In genomic region chr16:56076121-56076869, GRCm38 (mm10) we compare ENCODE assay signal across 8 mouse cellular contexts. TPM values are rescaled to one million over a fixed set of nuclear protein-coding genes. Genes with fewer than 3 reads are reported as not detected.
A peak's percentile ranks its signal among the peaks of the same experiment; 100 is the strongest.
DNase-seq lines count a peak whose midpoint lies in the region; ATAC-seq lines count a peak whose summit lies in the region.

No protein-coding gene starts in this region.

- intact Hi-C loops in left cerebral cortex, postnatal 14 days (cut with DNase I) = loop anchor here (5.0 kb wide), 1 partner anchor 39 kb away; the partner anchor contains the start of gene Trmt10c

- WGBS in heart, embryonic 16.5 days = 9% methylated on average over 11 of the region's 11 CpGs
- WGBS in liver, embryonic 15.5 days (ENCODE audit: insufficient replicate concordance) = 10% methylated on average over 11 of the region's 11 CpGs

- peaks cover 9% of the 10 kb centered on the region for H3K36me3 ChIP-seq in megakaryocyte, embryonic 14.5 days (replicated peaks; ENCODE audit: low read length)
- no peaks in the 10 kb centered on the region for H3K36me3 ChIP-seq in heart, embryonic 16.5 days (ENCODE audit: control insufficient read depth, insufficient read depth)
- peaks cover 5% of the 10 kb centered on the region; the same call in 1 of the 2 replicates for H3K36me3 ChIP-seq in liver, embryonic 15.5 days (replicated peaks)

- DNase-seq in cerebellum, adult 9-10 months = peak; percentile 51
- DNase-seq in spleen, postnatal 4 days (ENCODE audit: low spot score in 2 of 2) = no peak
- DNase-seq in T-cell, adult 2 months (ENCODE audit: low spot score) = no peak
- no peak for DNase-seq in left cerebral cortex, postnatal 14 days (ENCODE audit: low spot score in 2 of 2)

- H3K9ac ChIP-seq in heart, embryonic 16.5 days (ENCODE audit: low read length) = peak overlapping the region; percentile 84
- H3K9ac ChIP-seq in liver, embryonic 15.5 days = peak overlapping the region; percentile 95

- H3K27ac ChIP-seq in heart, embryonic 16.5 days (ENCODE audit: low read length) = peak overlapping the region; percentile 93
- H3K27ac ChIP-seq in liver, embryonic 15.5 days (replicated peaks) = peak overlapping the region; percentile 99

- H3K9me3 ChIP-seq in megakaryocyte, embryonic 14.5 days = no peaks in the 10 kb centered on the region
- H3K9me3 ChIP-seq in heart, embryonic 16.5 days (replicated peaks; ENCODE audit: control insufficient read depth, low read length) = no peaks in the 10 kb centered on the region
- H3K9me3 ChIP-seq in liver, embryonic 15.5 days (replicated peaks) = no peaks in the 10 kb centered on the region

- no peak for ATAC-seq in megakaryocyte, adult 5-6 weeks (ENCODE audit: poor library complexity, severe bottlenecking)
- ATAC-seq in heart, embryonic 16.5 days (replicated peaks; ENCODE audit: extremely low read depth, insufficient read depth, low FRiP score) = no peak
- ATAC-seq in liver, embryonic 15.5 days (ENCODE audit: insufficient read depth) = no peak

- peak overlapping the region; percentile 99 for H3K4me3 ChIP-seq in megakaryocyte, embryonic 14.5 days (replicated peaks)
- peak overlapping the region; percentile 91 for H3K4me3 ChIP-seq in heart, embryonic 16.5 days (ENCODE audit: low read length)
- H3K4me3 ChIP-seq in liver, embryonic 15.5 days (replicated peaks) = peak overlapping the region; percentile 94

- peak overlapping the region; percentile 64 for H3K4me2 ChIP-seq in heart, embryonic 16.5 days (ENCODE audit: low read depth, low read length)
- peak overlapping the region; percentile 68 for H3K4me2 ChIP-seq in liver, embryonic 15.5 days

- peaks cover 40% of the 10 kb centered on the region for H3K4me1 ChIP-seq in megakaryocyte, embryonic 14.5 days
- H3K4me1 ChIP-seq in heart, embryonic 16.5 days (ENCODE audit: control insufficient read depth, insufficient read depth, low read length) = peaks cover 8% of the 10 kb centered on the region
- H3K4me1 ChIP-seq in liver, embryonic 15.5 days (replicated peaks) = peaks cover 44% of the 10 kb centered on the region

- no peaks in the 10 kb centered on the region for H3K27me3 ChIP-seq in megakaryocyte, embryonic 14.5 days (replicated peaks)
- no peaks in the 10 kb centered on the region for H3K27me3 ChIP-seq in heart, embryonic 16.5 days (ENCODE audit: control insufficient read depth, insufficient read depth, low read length)
- H3K27me3 ChIP-seq in liver, embryonic 15.5 days = no peaks in the 10 kb centered on the region

RNA-seq across cellular contexts. Expression of gene Senp7, which starts 28.2 kb away (rescaled TPM):
- polyA plus RNA-seq in megakaryocyte, embryonic 14.5 days (2012; ENCODE audit: insufficient read depth, low replicate concordance) = 7.9 TPM in 1 of 2 replicates, not detected in the other
- 25.8 and 31.5 TPM in 2 replicates for total RNA-seq in megakaryocyte, adult 5-6 weeks (2015)
- total RNA-seq in megakaryocyte, adult 5-6 weeks (2017) = 28.8 and 33.0 TPM in 2 replicates
- 16.7 and 20.8 TPM in 2 replicates for polyA plus RNA-seq in heart, embryonic 16.5 days (2015; fragmentation: Nextera tagmentation; extraction: Ambion mirVana)
- polyA plus RNA-seq in liver, embryonic 15.5 days (2015; fragmentation: Nextera tagmentation; extraction: Ambion mirVana) = 16.3 and 18.9 TPM in 2 replicates
- 10 to 100 TPM; 39.5 to 41.1 TPM for total RNA-seq in left cerebral cortex, postnatal 14 days (2021)

RNA-seq across cellular contexts. Expression of gene Trmt10c, which starts 38.7 kb away (rescaled TPM):
- 2.4 and 5.3 TPM in 2 replicates for polyA plus RNA-seq in megakaryocyte, embryonic 14.5 days (2012; ENCODE audit: insufficient read depth, low replicate concordance)
- total RNA-seq in megakaryocyte, adult 5-6 weeks (2015) = 14.4 and 15.1 TPM in 2 replicates
- 20.2 and 20.9 TPM in 2 replicates for total RNA-seq in megakaryocyte, adult 5-6 weeks (2017)
- 21.2 and 24.3 TPM in 2 replicates for polyA plus RNA-seq in heart, embryonic 16.5 days (2015; fragmentation: Nextera tagmentation; extraction: Ambion mirVana)
- polyA plus RNA-seq in liver, embryonic 15.5 days (2015; fragmentation: Nextera tagmentation; extraction: Ambion mirVana) = 12.7 and 12.9 TPM in 2 replicates
- total RNA-seq in left cerebral cortex, postnatal 14 days (2021) = 1 to 10 TPM; 8.2 to 9.1 TPM

RNA-seq across cellular contexts. Expression of gene Pcnp, which starts 46.8 kb away (rescaled TPM):
- 4.1 and 30.0 TPM in 2 replicates for polyA plus RNA-seq in megakaryocyte, embryonic 14.5 days (2012; ENCODE audit: insufficient read depth, low replicate concordance)
- total RNA-seq in megakaryocyte, adult 5-6 weeks (2015) = 85.2 and 88.2 TPM in 2 replicates
- total RNA-seq in megakaryocyte, adult 5-6 weeks (2017) = 97.0 and 104 TPM in 2 replicates
- 138 and 151 TPM in 2 replicates for polyA plus RNA-seq in heart, embryonic 16.5 days (2015; fragmentation: Nextera tagmentation; extraction: Ambion mirVana)
- 85.2 and 93.7 TPM in 2 replicates for polyA plus RNA-seq in liver, embryonic 15.5 days (2015; fragmentation: Nextera tagmentation; extraction: Ambion mirVana)
- 100 to 1,000 TPM; 132 to 141 TPM for total RNA-seq in left cerebral cortex, postnatal 14 days (2021)
